Mouse (Mus musculus) common myeloid progenitor, adult 5-6 weeks (primary cell): Measurements from ENCODE around the gene Chd2. TPM values are rescaled to one million over a fixed set of nuclear protein-coding genes. Genes with fewer than 3 reads are reported as not detected.
A peak's percentile ranks its signal among the peaks of the same experiment; 100 is the strongest.

ENCODE experiments used
- ATAC-seq: replicated peaks from 2 replicates; pipeline ENCODE4 v1.8.0; 2016; ENCODE audit warnings: low read depth, mild to moderate bottlenecking, moderate TSS enrichment, inconsistent platforms; ENCODE audit not compliant: poor library complexity, severe bottlenecking
- total RNA-seq: library from RNA; stranded (forward); fragments of 200-1000, 187-1606 nt; gene quantifications from 2 replicates; pipeline ENCODE4 v1.2.3, GENCODE M21; 2017

The Chd2 gene
- total RNA-seq, 1 experiment from 2014 or later: 184 TPM

DNA sequence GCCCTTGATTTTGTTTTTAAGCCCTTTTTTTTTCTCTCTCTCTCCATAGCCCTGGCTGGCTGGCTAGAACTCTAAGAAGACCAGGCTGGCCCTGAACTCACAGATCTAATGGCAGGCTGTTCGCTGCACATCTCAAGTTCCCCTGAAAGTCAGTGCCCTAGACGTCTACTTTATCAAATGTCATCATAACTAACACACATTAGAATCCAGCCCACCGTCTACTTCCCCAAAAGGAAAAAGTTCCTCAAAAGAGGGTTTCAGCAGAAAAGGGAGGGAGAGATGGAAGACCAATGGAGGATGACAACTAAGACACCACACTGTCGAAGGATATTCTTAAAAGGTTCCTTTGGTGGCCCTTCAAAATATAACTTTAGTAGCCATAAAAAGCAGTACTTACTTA is 14.4 kb downstream of the Chd2 start:
- peak; percentile 11; the same call in 1 of the 2 replicates for ATAC-seq

DNA sequence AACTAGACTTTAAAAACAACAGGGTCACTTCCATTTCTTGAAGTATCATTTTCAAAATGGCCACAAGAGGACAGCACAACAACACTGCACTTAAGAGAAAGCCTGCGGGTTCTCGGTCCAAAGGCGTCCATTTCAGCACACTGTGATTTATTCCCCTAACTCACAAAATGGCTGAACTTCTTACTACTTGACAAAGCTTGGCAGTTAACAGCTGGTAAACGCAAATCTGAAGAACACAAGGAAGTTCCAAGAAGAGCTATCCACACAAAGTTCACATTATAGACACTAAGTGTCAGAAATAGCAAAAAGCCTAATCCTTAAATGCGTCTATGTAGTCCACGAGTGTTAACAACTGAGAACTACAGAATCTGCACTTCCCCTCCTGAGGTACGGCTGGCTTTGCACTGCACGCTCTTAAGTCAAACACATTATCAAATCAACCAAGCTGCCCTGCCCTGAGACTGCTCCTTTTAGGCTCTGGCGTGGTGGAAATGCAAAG is 17.1 kb downstream of the Chd2 start:
- ATAC-seq: peak; percentile 85

DNA sequence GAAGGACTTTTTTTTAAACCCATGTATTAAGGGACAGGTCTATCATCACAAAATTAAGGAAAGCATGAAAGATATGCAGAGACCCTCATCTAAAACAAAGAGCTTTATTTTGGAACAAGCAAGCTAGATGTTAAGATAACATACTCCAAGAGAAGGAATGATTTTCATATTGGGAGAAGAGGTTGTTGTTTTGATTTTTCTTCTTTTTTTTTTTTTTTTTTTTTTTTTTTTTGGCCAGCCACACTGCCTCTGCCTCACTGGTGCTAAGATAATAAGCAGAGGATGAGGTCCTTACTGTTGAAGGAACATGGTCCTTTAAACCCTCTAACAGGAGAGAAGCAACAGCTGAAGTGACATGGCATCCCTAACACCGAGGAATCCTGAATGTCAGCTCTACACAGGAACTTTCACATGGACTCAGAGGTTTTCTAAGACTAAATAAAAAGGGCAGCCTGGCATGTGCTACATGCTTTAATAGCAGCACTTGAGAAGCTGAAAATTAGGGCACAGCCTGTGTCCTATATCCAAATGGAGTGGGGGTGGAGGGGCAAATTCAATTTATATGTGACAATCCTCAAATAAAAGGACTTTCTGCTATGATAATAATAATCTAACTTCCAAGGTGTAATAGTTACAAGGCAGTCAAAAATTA is 17.9 kb downstream of the Chd2 start:
- ATAC-seq: no peak

DNA sequence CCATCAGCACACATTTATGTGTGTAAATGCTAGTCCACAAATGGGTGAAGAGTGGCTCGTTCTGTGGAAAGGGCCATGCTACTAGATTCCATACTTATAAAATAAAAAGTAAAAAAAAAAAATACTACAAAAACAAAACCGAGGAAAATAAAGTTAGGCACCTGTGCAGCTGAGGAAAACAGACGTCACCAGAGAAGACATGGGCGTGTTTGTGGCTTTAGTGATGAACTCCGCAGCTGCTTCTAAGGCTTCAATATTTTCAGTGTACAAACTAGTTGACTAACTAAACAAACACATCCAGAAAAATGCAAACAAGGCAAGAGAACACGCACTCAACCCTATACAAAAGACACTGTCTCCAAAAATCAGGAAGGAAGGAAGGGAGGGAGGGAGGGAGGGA is 18.4 kb downstream of the Chd2 start:
- no peak for ATAC-seq

DNA sequence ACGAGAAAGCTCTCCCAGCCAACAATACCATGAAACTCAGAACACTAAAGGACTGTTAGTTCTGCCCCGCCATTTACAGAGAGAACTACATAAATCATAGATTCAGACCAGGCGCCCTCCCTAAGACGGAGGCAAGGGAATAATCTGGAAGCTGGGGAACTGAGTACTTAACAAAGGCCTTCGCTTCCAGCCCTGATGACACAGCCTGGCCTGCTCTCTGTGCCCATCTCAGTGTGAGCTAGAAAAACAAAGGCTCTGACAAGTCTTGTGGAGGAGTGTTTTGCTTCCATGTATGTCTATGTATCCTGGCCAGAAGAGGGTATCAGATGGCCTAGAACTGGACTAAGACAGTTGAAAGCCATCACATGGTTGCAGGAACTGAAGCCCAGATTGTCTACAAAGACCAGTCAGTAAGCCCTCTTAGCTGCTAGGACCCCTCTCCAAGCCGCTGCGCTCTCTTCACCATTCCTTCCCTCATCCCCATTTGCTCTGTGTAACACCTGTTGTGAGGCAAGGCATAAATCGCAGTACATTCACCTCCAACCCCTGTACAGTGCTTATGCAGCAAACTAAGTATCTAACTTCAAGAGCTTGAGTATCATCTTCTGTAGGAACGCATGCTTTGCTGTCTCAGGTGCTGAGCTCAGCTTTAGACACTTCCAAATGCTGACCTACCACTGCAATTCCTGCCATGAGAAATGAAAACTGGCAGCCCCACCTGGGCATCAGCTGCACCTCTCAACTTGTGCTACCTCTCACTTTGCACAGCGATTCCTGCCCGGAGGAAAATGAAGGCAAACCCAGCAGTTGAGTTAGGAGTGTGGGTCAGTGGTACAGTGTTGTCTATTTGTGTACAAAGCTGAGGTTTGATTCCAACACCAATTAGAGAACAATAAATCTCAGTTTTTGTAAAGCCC is 20.1 kb downstream of the Chd2 start:
- ATAC-seq: no peak

DNA sequence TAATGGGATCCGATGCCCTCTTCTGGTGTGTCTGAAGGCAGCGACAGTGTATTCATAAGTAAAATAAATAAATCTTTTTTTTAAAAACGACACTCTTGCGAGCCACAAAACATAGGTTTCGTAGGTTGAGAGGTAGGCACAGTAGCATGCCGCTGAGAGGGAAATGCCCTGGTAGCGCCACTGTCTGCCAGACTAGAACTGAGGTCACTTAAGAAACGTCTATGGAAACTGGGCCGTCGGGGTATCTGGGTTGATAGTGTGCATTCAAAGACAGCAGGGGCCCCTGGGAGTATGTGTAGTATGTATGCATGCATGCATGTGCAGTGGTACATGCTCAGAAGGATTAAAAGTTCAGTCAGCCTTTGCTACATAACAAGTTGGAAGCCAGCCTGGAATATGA is 21.4 kb downstream of the Chd2 start:
- no peak for ATAC-seq

DNA sequence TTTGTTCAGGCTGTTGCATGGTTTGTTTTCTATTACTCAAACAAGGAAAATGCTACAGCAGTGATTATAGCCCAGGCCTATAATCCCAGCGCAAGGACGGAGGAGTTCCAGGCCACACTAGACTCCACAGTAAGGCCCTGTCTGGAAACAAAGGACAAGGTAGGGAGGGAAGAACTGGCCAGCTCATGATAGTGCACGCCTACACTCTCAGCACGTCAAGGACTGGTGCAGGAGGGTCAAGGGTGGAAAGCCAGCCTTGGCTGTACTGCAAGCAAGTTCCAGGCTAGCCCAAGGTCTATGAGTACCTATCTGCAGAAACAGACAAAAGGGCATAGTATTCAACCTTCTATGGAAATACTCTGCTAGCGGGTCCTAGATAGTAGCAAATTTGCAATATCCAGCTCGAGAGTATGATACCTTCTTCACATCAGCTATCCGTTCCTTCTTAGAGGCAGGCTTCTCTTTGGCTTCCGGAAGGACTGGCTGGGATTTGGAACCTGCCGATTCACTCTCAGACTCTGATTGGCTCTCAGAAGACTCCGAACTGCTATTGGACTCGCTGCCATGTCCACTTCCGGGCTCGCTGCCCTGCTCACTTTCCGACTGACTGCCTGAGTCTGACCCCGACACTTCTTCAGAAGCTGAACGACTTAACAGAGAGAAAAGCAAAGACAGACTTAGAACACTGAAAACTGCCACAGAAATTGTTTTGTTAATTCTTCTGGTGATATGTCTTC is 22.4 kb downstream of the Chd2 start:
- no peak for ATAC-seq

DNA sequence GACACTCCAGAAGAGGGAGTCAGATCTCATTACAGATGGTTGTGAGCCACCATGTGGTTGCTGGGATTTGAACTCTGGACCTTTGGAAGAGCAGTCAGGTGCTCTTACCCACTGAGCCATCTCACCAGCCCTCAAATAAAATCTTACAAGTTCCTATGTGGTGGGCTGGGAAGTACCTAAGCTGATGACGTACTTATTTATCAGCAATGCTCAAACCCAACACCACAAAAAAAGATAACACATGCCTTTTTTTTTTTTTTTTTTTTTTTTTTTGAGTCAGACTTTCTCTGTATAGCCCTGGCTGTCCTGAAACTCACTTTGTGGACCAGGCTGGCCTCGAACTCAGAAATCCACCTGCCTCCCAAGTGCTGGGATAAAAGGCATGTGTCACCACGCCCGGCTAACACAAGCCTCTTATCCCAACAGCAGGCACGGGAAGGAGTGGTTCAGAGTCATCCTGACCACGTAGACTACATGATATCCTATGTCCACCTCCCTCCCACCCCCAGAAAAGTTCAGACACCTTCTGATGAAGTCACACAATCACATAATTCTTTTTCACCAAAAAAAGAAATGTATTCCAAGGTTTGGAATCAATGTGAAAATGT is 23.2 kb downstream of the Chd2 start:
- ATAC-seq: peak; percentile 68

DNA sequence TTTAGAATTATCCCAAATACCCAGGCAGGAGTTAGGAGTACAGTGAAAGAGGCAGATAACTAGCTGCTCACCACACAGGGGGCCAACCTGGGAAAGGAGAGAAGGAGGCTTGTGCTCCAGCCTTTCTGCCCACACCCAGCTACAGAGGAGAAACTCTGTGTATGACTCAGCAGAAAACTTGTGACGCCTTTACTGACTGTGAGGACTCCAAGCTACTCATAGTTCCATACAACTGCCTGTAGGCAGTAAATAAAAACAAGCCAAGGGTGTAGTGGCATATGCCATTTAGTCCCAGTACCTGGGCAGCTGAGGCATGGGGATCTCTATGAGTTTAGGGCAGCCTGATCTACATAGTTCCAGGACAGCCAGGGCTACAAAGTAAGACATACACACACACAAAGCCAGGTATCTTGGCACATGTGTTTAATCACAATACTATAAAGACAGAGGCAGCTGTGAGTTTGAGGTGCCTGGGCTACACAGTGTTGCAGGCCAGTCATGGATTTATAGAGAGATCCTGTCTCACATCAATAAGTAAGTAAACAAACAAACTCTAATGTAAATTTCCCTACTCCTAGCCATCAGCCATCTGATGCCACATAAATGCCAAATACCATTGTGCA is 24.1 kb downstream of the Chd2 start:
- peak; percentile 82 for ATAC-seq

DNA sequence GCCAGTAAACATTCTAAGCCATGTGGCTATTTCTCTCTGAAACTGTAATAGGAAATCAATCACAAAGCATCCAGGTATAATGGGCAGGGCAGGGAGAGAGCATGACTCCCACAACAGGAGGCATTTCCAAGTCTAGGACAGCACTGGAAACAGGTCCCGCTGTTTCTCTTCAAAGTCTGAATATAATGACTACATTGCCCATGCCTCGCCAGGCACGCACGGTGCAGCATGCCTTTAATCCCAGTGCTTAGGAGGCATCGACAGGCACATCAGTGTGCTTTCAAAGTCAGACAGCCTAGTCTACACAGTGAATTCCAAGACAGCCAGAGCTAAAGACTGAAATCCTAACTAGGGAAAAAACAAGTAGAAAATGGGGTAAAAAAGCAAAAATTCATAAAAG is 24.8 kb downstream of the Chd2 start:
- no peak for ATAC-seq

DNA sequence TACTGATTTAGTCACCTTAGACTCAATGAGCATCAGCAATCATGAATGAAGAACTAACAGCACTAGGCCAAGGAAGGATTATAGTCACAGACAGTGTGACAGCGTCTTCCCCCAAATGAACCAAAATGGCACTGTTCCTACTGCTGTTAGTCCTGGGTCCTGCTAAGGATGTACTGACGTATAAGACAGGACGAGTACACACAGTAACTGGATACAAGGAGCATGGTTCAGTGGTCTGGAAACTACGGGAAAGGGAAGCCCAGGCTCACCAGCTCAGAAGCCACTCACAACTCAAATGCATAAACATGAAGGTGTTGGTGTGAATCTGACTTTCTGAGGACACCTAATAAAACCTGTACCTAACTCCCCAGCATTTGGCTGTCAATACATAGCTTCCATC is 27.1 kb downstream of the Chd2 start:
- ATAC-seq: no peak

DNA sequence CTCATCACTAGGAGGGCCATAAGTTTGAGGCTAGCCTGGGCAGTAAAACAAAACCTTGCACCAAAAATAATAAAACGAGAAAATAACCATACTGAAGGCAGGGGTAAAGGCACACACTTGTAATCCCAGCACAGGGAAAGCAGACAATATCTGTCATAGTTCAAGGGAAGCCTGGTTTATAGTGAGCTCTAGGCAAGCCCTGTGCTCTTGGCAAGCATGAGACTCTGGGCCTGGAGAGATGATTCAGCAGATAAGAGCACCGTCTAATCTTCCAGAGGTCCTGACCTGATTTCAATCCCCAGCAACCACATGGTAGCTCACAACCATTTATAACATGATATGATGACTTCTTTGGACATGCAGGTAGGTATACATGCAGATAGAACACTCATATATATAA is 29.2 kb downstream of the Chd2 start:
- ATAC-seq: no peak

DNA sequence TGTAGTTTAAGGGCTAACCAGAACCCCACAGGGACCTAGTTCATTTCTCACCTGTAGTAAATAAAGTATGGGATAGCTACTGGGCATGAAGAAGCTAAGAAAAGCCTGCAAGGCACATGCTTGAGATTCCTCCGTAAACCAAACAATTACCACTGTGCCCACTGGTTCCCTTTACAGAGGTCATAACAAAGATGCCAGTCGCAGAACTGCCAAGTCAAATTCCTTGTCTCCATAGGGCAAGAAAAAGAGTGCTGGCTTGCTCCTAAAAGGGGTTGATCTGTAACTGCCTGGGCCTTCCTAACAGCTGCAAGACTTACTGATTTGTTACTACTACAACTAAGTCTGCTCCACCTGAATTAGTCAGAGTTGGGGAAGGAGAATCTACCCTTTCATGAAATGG is 32.9 kb downstream of the Chd2 start:
- no peak for ATAC-seq

DNA sequence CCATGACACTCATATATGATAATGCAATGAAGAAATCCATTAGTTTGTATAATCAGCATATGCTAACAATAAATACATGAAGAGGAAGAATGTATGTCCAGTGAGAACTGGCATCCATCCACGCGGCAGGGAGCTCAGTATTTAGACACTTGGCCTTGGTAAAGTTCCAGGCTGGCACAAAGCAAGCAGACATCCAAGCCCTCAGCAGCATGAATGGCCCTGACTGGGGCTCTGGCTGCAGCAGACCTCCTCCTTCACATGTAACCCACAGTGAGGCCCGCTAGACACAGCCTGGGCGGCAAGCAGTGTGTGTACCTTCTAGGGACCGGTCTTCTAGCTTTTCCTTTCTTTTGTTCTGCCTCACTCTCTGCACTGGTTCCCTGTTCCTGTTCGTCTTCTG is 34.1 kb downstream of the Chd2 start:
- no peak for ATAC-seq

DNA sequence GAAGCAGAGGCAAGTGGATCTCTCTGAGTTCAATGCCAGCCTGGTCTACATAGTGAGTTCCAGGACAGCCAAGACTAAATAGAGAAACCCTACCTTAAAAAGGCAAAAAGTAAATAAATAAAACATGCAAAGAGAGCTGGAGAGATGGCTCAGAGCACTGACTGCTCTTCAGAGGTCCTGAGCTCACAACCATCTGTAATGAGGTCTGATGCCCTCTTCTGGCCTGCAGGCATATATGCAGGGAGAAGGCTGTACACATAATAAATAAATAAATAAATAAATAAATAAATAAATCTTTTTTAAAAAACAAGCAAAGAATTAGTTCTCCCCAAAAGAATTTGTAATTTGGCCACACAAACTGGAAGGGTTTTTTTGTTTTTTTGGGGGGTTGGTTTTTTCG is 34.8 kb downstream of the Chd2 start:
- ATAC-seq: no peak

DNA sequence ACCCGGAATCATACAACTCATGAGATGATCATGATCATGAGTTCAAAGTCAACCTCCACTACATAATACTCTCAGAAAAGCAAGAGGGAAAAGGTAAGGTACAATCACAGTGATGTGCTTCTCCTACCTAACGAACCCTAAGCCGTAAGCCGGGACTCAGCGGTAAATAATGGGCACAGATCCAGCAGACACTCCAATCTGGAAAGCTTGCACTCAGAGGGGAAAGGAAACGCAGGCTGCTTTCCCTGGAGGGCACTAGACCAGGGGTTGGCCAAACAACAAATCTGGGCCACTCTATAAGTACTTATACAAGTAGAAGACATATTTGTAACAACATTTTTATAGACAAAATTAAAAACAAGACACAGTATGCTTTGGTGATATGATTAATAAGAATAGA is 36.4 kb downstream of the Chd2 start:
- ATAC-seq: no peak

DNA sequence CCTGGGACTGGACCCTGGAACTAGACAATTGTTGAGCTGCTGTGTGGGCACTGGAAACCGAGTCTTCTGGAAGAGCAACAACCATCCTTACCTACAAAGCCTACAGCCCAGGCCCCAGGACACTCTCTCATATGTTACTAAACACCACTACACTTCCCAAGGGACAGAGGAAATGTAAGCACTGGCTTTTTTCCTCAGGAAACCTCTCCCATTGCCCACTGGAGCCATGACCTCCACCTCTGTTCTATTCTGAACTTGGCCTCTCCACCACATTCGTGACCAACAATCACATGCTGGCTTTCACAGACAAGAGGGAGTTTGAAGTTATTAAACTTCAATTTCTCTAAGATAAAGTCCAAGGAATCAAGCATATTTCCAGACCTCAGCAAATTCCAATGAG is 43.4 kb downstream of the Chd2 start:
- no peak for ATAC-seq

DNA sequence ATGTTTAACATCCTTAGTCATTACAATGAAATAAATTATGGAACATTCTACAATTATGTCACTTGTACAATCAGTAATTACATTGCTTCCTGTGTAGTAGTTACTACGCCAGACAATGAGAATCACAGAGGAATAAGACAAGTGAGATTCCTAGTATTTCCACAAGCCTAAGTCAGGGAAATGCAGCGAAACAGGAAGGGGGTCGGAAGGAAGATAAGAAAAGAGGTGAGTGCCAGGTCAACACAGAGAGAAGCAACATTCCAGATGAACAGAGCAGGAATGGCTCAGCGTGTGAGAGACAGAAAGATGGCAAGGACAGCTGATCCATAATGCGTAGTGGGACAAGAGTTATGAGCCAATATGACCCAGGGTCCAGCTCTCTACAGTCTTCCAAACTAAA is 52.4 kb downstream of the Chd2 start:
- no peak for ATAC-seq

DNA sequence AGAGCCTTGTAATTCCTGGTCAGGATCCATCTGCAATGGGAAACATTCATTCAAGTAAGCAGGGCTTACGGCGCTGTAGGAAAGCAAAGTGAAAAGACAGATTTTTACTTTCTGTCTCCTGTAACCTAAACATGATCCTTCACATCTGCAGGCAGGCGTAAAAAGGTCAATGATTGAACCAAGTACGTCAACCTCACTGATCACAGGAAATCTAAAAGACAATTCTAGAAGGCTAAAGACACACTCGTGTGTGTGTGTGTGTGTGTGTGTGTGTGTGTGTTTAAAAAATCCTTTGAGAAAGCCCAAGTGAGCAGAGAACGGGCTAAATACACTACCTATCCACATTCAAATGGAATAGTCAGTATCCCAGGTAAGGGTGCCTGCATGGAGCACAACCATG is 60.5 kb downstream of the Chd2 start:
- no peak for ATAC-seq

DNA sequence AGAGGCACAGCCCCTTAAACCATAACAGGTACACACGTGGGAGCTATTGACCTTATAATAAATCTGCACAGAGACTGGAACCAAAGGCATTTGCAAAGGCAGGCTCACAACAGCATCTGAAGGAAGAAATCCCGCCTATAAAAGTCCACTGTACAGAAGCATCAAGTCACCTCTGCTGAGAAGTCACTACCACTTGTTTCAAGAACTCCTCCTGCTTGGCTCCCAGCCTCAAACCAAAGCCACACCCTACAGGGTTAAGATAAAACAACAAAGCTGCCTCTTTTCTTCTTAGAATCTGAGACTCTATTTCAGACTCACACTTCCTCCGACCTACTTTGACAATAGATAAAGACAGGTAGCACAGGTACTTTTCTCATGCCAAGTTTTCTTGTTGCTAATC is 62.1 kb downstream of the Chd2 start:
- peak; percentile 45; the same call in 1 of the 2 replicates for ATAC-seq
